Mouse (Mus musculus) urinary bladder, postnatal 4 days (tissue): ENCODE results near the gene Metrnl.

Source experiments
- DNase-seq, 2 experiments: peaks; one replicate each; pipeline ENCODE4 v3.0.0; 2021 to 2022; ENCODE audit warnings: low spot score in 2 of 2

Metrnl gene

GRCm38 (mm10) chr11:121734184-121734583, 32.8 kb downstream of the Metrnl start:
- DNase-seq = no peak

- DNase-seq = no peak
Measured at GRCm38 (mm10) chr11:121734892-121735291, 33.5 kb downstream of the Metrnl start.

GRCm38 (mm10) chr11:121738616-121739015, 37.3 kb downstream of the Metrnl start:
- no peak for DNase-seq

GRCm38 (mm10) chr11:121740906-121741305, 39.6 kb downstream of the Metrnl start:
- peak in 1 of 2 experiments; percentile 32 for DNase-seq

GRCm38 (mm10) chr11:121741433-121741832, 40.1 kb downstream of the Metrnl start:
- DNase-seq = peak in 1 of 2 experiments; percentile 24

GRCm38 (mm10) chr11:121743113-121743512, 41.8 kb downstream of the Metrnl start:
- no peak for DNase-seq

GRCm38 (mm10) chr11:121743915-121744628, 42.7 kb downstream of the Metrnl start:
- DNase-seq = no peak

- DNase-seq = no peak
Measured at GRCm38 (mm10) chr11:121746941-121747494, 45.7 kb downstream of the Metrnl start.

GRCm38 (mm10) chr11:121748003-121748684, 46.8 kb downstream of the Metrnl start:
- no peak for DNase-seq
